Mouse (Mus musculus) liver (tissue): ENCODE results near the gene Cubn.

Experiments
- DNase-seq: peaks from one replicate; pipeline ENCODE4 v3.0.0-alpha.2; 2020; ENCODE audit warnings: mixed read lengths

The Cubn gene

GRCm38 (mm10) chr2:13233254-13233835 is 258.3 kb downstream of the Cubn start:
- no peak for DNase-seq

- no peak for DNase-seq
Observed at GRCm38 (mm10) chr2:13232305-13232704, 259.3 kb downstream of the Cubn start.

- DNase-seq, result no peak
Observed at GRCm38 (mm10) chr2:13229686-13230085, 261.9 kb downstream of the Cubn start.
